Mouse (Mus musculus): Measurements from ENCODE around the gene Borcs5.

Borcs5 gene

GRCm38 (mm10) chr6:134717886-134718667, 78.8 kb downstream of the Borcs5 start:
- DNase-seq (ENCODE audit: low read depth, low spot score), result no peak

- DNase-seq (ENCODE audit: low read depth, low spot score), result no peak
These were observed 79.4 kb downstream of the Borcs5 start for GRCm38 (mm10) chr6:134718668-134719065.

GRCm38 (mm10) chr6:134719156-134719555, 79.8 kb downstream of the Borcs5 start:
- no peak for DNase-seq (ENCODE audit: low read depth, low spot score)

DNA sequence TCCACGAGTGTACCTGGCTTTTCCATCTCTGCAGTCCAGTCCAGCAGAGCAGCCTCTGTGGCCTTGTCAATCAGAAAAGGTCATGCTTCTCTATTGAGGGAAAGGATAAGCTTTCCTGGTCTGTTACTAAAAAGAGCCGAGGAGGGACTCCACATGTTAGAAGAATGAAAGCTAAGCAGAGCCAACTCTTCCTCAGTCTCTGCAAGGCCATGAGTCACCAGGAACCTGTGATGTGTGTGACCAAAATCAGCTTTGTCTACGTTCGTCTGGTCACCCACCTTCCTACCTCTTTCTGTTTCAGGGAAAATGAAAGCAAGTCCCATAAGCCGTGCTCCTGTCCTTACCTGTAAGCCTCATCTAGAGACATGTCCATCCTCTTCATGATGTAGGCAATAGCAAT, 80.8 kb downstream of the Borcs5 start:
- no peak for DNase-seq (ENCODE audit: low read depth, low spot score)

DNA sequence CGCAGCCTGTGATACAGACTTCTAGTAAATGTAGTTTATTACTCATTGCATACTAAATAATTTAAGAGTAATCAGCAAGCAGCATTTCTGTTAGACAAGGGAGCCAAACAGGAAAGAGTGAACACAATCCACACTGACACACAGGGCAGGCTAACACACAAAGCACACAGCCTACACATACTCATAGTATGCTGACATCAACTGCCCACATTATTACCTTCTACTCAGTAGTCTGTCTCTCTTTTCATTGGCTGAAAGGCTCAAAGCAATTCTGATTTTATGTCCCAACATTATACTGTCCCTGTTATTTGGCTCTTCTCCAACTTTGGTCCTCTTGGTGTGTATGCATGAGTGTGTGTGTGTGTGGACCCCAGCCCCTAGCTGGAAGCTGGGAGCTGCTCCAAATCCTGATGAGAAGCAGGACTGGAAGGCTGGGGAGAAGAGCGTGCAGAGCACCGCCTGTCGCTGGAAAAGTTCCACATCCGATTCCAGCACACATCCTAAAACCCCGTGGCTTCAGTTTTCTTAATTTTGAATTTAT, 82.5 kb downstream of the Borcs5 start:
- DNase-seq (ENCODE audit: low read depth, low spot score), result no peak

DNA sequence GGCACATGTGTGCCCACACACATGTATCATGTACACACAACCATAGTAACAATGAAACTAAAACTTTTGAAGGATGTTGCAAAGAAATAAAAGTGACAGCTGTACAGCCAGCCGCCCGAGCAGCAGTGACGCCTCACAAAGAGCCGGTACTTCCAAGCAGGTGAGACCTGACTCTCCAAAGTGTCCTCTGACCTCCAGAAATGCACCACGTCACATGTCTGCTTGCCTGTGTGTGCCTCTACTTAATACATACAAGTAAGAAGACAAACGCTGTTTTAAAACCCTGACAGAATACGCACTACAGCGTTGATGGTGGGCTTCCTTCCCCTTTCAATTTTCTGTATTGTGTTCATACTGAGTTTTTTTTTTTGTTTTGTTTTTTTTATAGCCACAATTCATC, 83.6 kb downstream of the Borcs5 start:
- DNase-seq (ENCODE audit: low read depth, low spot score), result no peak

GRCm38 (mm10) chr6:134723326-134723725, 84.0 kb downstream of the Borcs5 start:
- no peak for DNase-seq (ENCODE audit: low read depth, low spot score)

DNA sequence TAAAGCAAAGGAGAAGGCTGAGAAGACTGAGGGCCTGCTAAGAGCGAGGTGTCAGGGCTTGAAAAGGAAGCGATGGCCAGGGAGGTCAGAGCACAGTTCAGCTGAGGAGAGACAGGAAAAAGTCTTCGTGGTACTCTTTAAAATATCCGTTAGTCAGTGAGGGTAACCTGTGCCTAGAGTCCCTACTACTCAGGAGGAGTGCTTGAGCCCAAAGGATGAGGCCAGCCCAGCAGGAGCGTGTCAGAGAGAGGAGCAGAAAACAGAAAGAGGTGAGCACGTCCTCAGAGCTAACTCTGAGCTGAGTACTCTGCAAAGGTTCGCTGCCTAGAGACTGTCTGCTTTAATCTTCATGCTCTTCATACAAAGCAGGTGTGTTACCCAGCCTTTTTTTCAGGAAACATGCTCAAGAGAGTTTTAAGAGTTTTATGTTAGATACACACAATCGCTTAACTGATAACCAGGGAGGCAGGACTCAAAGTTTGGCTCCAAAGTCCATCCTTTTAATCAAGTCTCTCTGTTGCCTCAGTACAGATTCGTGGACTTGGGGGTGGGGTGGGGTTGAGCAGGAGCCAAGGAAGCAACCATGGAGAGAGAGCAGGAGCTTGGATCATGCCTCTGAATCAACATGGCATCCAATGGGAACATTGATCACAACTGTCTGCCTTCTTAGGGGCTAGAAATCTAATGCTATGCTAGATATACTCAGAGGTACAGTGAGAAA, 84.7 kb downstream of the Borcs5 start:
- no peak for DNase-seq (ENCODE audit: low read depth, low spot score)

- no peak for DNase-seq (ENCODE audit: low read depth, low spot score)
These were observed 86.1 kb downstream of the Borcs5 start for GRCm38 (mm10) chr6:134725406-134725805.

DNA sequence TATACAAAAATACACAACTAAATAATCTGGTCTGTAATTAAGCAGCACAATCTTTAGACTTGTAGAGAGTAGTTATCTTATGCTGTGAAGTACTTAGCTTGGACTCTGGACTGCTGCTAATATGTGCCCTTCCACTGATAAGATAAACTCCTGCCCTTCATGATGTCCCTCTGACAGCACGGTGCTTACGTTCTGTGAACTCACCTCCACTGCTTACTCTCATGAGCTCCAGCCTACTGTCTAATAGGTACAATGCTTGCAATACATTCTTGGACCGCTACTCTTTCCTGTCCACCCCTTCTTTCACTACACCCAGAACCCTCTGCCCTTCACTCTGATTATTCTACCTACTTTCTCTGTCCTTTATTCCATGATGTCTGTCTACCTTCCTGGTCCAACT, 91.7 kb downstream of the Borcs5 start:
- no peak for DNase-seq (ENCODE audit: low read depth, low spot score)

GRCm38 (mm10) chr6:134732813-134733212, 93.5 kb downstream of the Borcs5 start:
- DNase-seq (ENCODE audit: low read depth, low spot score), result no peak

DNA sequence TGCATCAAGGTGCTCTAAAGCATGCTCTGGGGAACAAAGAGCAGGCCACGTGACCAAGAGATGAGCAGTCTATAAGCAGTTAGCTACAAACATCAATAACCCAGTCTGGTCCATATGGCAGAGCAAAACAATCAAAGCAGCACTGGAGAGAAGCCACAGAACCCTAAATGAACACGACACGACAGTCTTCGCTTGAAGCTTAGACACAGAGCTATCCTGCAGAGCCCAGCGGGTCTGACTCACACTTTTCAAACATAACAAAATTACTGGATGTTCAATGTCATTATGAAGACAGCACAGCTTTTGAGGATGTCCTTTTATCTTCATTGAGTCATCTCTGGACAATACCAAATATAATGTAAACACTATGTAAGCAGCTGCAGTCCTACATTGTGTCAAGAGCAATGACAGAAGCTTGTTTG, 94.5 kb downstream of the Borcs5 start:
- DNase-seq (ENCODE audit: low read depth, low spot score), result no peak

DNA sequence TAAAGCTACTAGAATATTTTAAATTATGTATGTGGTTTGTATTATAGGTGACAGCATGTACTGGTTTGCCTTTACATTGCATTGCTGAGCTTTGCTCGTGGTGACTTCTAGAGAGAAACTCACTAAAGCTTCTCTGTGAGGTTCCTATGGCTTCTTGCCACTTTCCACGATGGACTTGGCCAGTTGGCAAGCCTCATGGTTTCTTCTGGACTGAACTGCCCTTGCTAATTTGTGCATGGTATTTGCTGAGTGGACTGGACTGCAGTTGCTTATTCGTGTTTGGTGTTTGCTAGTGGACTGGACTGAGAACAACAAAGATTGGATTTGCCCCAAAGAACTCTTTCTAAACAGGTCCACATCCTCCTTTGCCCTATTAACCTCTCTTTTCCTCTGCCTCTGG, 97.5 kb downstream of the Borcs5 start:
- DNase-seq (ENCODE audit: low read depth, low spot score), result peak; percentile 37

- DNase-seq (ENCODE audit: low read depth, low spot score), result no peak
These were observed 104.3 kb downstream of the Borcs5 start for GRCm38 (mm10) chr6:134743568-134743967.

DNA sequence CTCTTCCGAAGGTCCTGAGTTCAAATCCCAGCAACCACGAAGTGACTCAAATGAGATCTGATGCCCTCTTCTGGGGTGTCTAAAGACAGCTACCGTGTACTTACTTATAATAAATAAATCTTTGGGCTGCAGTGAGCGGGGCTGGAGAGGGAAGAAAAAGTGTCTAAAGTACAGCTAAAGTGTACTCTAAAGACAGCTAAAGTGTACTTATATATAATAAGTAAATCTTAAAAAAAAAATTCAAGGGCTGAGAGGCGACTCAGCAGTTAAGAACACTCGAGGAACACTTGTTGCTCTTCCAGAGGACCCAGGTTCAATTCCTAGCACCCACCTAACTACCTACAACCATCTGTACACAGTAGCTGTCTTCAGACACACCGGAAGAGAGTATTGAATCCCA, 106.6 kb downstream of the Borcs5 start:
- DNase-seq (ENCODE audit: low read depth, low spot score), result no peak

DNA sequence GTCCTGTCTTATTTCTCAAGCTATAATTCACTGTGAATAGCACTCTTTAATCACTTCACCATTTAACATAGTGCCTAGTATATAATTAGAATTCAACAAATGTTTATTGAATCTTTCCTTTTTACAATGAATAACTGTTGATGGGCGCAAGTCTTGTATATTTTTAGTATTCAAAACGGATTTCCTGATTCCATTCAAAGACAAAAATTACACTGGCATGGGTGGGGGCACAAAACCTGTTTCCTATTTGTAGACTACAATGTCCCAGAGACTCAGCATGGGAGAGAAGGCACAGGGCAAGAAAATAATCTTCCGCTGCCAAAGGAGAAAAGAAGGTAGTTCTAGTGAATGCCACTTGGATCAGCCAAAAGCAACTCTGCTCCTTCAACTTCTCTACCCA, 108.8 kb downstream of the Borcs5 start:
- no peak for DNase-seq (ENCODE audit: low read depth, low spot score)

GRCm38 (mm10) chr6:134751087-134751486, 111.8 kb downstream of the Borcs5 start:
- DNase-seq (ENCODE audit: low read depth, low spot score), result no peak

DNA sequence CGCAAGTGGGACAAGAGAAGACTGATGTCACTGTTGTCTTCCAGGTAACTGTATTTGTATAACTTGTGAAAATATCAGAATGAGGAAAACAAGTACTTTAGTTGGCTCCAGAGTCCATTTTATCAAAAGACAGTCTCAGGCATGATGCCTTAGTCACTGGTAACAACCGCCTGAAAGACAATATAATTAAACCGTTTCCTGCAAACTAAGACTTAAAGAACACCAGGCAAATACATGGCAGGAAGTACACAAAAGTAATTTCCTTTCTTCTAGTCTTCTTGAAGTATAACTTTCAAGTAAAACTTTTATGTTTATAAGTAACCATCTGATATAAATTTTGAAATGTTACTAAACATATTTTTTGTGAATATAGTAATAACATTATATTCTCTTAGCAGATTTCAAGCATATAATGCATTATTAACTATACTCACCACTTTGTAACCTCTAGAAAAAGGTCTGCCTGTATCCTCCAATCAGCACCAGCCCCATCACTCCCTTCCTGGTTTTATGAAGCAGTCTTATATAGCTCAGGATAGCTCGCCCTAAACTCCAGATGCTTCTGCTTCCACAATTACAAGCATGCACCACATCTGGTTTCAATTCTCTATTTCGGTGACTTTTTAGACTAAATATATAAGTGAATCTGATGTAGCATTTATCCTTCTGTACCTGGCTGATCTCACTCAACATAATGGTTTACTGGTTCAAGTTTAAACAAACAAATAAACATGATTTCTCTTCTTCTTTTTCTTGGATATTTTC, 112.8 kb downstream of the Borcs5 start:
- DNase-seq (ENCODE audit: low read depth, low spot score), result no peak

- DNase-seq (ENCODE audit: low read depth, low spot score), result no peak
These were observed 114.1 kb downstream of the Borcs5 start for GRCm38 (mm10) chr6:134753412-134753811.

DNA sequence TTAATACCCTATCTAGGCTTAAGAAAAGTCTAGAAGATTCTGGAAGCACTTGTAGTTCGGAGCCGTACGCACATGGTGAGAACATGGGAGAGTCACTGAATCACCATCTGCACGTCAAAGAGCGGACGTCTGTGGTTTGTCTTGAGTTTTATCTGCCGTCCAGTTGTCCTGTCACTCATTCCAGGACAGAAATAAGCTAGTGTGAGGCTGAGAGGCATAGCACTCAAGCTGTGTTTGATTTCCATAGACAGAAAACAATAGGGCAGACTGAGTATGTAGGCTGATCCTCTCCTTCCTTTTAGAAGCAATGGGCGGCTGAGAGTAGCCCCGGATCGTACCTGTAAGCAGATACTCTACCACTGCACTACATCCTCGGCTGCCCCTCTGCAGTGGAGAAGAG, 114.5 kb downstream of the Borcs5 start:
- no peak for DNase-seq (ENCODE audit: low read depth, low spot score)

DNA sequence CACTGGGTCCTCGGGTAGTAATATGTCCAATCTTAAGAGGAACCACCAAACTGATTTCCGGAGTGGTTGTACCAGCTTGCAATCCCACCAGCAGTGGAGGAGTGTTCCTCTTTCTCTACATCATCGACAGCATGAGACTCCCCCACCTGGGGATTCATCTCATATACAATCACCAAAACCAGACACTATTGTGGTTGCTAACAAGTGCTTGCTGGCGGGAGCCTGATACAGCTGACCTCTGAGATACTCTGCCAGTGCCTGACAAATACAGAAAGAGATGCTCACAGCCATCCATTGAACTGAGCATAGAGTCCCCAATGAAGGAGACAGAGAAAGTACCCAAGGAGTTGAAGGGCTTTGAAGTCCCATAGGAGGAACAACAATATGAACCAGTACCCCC, 116.7 kb downstream of the Borcs5 start:
- DNase-seq (ENCODE audit: low read depth, low spot score), result no peak
